Mouse (Mus musculus): ENCODE data around the gene 4931400O07Rik. TPM values are rescaled to one million over a fixed set of nuclear protein-coding genes. Genes with fewer than 3 reads are reported as not detected.

Gene 4931400O07Rik
- not detected for total RNA-seq (2023)

DNA sequence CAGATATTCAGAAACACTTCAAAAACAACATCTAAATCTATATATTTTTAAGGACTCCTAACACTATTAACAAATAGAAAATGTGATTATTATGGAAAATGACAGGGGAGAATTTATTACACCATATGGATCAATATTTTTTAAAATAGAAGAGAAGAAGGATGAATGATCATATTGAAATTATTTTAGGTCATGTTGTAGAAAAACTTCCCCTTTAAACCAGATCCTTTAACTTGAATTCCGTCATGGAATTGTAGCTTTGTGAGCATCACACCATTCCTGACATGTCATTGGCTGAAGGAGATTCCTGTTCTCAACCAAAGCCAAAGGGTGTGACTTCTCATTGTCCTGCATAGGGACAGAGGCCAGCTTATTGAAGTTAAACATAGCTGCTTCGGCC is at the start of gene 4931400O07Rik:
TSS of gene 4931400O07Rik (plus strand) at position 301 of the 400 bp plus-strand sequence.

Other genes with a start within 250 kb of the 4931400O07Rik start
- not detected for gene 4933402E13Rik, start 184.5 kb upstream of the 4931400O07Rik start, total RNA-seq (2023)